Mouse (Mus musculus) spleen, postnatal 36 days (tissue): ENCODE data around the gene G430095P16Rik.
A peak's percentile ranks its signal among the peaks of the same experiment; 100 is the strongest.

Experiments used
- DNase-seq, 2 experiments: peaks; one replicate each; pipeline ENCODE4 v3.0.0; 2022; ENCODE audit warnings: low spot score in 2 of 2, mixed read lengths in 1 of 2

G430095P16Rik gene

GRCm38 (mm10) chr8:84742171-84743053, 19.6 kb downstream of the G430095P16Rik start:
- DNase-seq, result no peak

- no peak for DNase-seq
Measured at GRCm38 (mm10) chr8:84743054-84743415, 20.2 kb downstream of the G430095P16Rik start.

GRCm38 (mm10) chr8:84743517-84744420, 21.0 kb downstream of the G430095P16Rik start:
- DNase-seq, result no peak

GRCm38 (mm10) chr8:84745032-84745925, 22.5 kb downstream of the G430095P16Rik start:
- no peak for DNase-seq

- DNase-seq, result no peak
Measured at GRCm38 (mm10) chr8:84749519-84749918, 26.7 kb downstream of the G430095P16Rik start.

- DNase-seq, result no peak
Measured at GRCm38 (mm10) chr8:84752734-84753582, 30.2 kb downstream of the G430095P16Rik start.

GRCm38 (mm10) chr8:84757501-84757900, 34.7 kb downstream of the G430095P16Rik start:
- no peak for DNase-seq

- no peak for DNase-seq
Measured at GRCm38 (mm10) chr8:84758308-84758707, 35.5 kb downstream of the G430095P16Rik start.

- peak in 1 of 2 experiments; percentile 16 for DNase-seq
Measured at GRCm38 (mm10) chr8:84759126-84759525, 36.3 kb downstream of the G430095P16Rik start.

- no peak for DNase-seq
Measured at GRCm38 (mm10) chr8:84759718-84760117, 36.9 kb downstream of the G430095P16Rik start.

GRCm38 (mm10) chr8:84760405-84760805, 37.6 kb downstream of the G430095P16Rik start:
- DNase-seq, result no peak

GRCm38 (mm10) chr8:84760901-84761300, 38.1 kb downstream of the G430095P16Rik start:
- no peak for DNase-seq

GRCm38 (mm10) chr8:84764100-84764499, 41.3 kb downstream of the G430095P16Rik start:
- no peak for DNase-seq

GRCm38 (mm10) chr8:84764870-84765495, 42.2 kb downstream of the G430095P16Rik start:
- no peak for DNase-seq

GRCm38 (mm10) chr8:84765629-84766028, 42.8 kb downstream of the G430095P16Rik start:
- DNase-seq, result no peak

GRCm38 (mm10) chr8:84766422-84766821, 43.6 kb downstream of the G430095P16Rik start:
- DNase-seq, result no peak

GRCm38 (mm10) chr8:84767221-84767620, 44.4 kb downstream of the G430095P16Rik start:
- DNase-seq, result no peak

- DNase-seq, result no peak
Measured at GRCm38 (mm10) chr8:84768343-84769095, 45.7 kb downstream of the G430095P16Rik start.

GRCm38 (mm10) chr8:84769324-84769723, 46.5 kb downstream of the G430095P16Rik start:
- no peak for DNase-seq
